Mouse (Mus musculus) stomach, postnatal 0 days (tissue): Measurements from ENCODE around the gene Ipo13.

Experiments used
- CTCF ChIP-seq: IDR thresholded peaks from 2 replicates; pipeline ENCODE4 v1.5.1; 2016; ENCODE audit warnings: antibody characterized with exemption, low read depth, mild to moderate bottlenecking, moderate library complexity
- EP300 ChIP-seq: optimal IDR thresholded peaks from 2 replicates; pipeline ENCODE3; 2016; ENCODE audit warnings: antibody characterized with exemption

DNA sequence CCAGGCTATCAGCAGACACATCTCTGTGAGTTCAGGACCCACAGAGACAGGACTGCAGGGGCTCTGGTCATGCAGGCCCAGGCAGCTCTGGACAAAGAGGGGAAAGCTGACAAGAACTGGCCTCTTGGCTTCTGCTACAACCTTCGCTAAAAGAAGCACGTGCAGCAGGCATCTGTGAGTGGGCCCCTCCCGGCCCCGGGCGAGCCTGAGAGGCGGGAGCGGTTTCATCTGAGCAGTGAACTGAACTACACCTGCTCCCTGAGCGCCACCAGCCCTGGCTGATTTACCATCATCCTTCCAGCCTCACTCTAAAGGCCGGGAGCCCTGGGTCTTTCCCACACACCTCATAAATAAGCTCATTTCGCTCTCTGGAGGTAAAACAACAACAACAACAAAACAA, 36.5 kb downstream of the Ipo13 start:
- no peak for TF ChIP-seq CTCF
- no peak for TF ChIP-seq EP300
